In the genomic region with DNA sequence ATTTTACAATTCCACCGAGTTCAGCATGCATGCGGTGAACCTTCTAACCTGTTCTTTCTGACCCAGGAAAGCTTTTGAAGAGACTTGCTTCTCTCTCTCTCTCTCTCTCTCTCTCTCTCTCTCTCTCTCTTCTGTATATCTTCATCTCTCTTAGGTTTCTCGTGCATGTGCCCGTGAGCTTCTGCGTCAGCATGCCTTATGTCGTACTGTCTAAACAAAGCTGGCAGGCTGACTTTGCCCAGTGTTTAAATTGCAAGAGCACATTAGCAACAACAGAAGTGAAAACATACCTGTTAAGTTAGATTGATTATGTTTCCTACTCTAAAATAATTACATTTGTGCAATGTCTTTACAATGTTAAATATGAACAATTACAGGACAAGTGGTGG, we compare ENCODE assay signal across 15 mouse cellular contexts.
"Had no signal": no experiment of that assay in that cellular context is flagged by ENCODE, and none has a peak within 500 bp of the region (broad histone marks: within the 10 kb centered on the region; RNA-seq: fewer than 3 reads in every experiment).

No protein-coding gene starts in this region.

- H3K27ac ChIP-seq: kidney, postnatal 0 days; limb, embryonic 13.5 days; liver, embryonic 14.5 days; neural tube, embryonic 15.5 days had no signal

- H3K9ac ChIP-seq: limb, embryonic 13.5 days; liver, embryonic 14.5 days; lung, embryonic 14.5 days; neural tube, embryonic 15.5 days; stomach, embryonic 15.5 days had no signal

- H3K4me3 ChIP-seq: limb, embryonic 13.5 days; myocyte; neural tube, embryonic 15.5 days; stomach, embryonic 15.5 days had no signal

- H3K27me3 ChIP-seq: limb, embryonic 13.5 days; neural tube, embryonic 15.5 days; stomach, embryonic 15.5 days had no signal

- H3K36me3 ChIP-seq: stomach, embryonic 15.5 days had no signal

- DNase-seq: left cerebral cortex, postnatal 4 days; lung, postnatal 10 days; lung, postnatal 4 days; right cerebral cortex, adult 18-20 months; right cerebral cortex, postnatal 25 days; spleen, adult 18-20 months; thymus, adult 2 months; thymus, postnatal 4 days had no signal

- H3K4me2 ChIP-seq: limb, embryonic 13.5 days; lung, embryonic 14.5 days; neural tube, embryonic 15.5 days; stomach, embryonic 15.5 days had no signal

- H3K9me3 ChIP-seq: limb, embryonic 13.5 days; neural tube, embryonic 15.5 days; stomach, embryonic 15.5 days had no signal
